Mouse (Mus musculus): ENCODE data around the gene Lamtor4. TPM values are rescaled to one million over a fixed set of nuclear protein-coding genes. Genes with fewer than 3 reads are reported as not detected.

Lamtor4 gene
- polyA plus RNA-seq, 1 experiment: 24.3 TPM

DNA sequence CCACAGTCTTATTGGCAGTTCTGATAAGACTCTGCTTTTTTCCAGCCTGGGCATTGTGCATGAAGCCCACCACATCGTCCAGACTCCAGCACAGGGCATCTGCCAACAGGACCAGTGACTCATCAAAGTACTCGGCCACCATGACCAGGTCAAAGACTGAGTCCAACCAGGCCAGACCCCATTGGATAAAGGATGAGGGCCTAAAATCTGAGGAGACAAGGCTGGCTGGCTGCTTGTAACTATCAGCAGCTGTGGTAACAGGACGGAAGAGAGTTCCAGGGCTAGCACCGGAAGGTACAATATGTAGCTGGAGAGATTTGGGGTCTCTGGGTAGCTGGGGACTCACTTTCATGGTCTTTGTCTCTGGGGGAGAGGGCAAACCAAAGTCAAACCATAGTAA lies 10.4 kb downstream of the Lamtor4 start:
- H3K36me3 ChIP-seq (ENCODE audit: control insufficient read depth, insufficient read depth, low read length, poor library complexity, severe bottlenecking): peaks cover 3% of the 10 kb centered on the region; the same call in 1 of the 2 replicates

GRCm38 (mm10) chr5:138267114-138267513 lies 11.8 kb downstream of the Lamtor4 start:
- Histone ChIP-seq H3K4me1 (ENCODE audit: control insufficient read depth, insufficient read depth, low read length) (no peaks in the 10 kb centered on the region), H3K9ac (ENCODE audit: low read depth, poor library complexity, severe bottlenecking) (no peak overlapping the region), H3K27me3 (ENCODE audit: control insufficient read depth, insufficient read depth, low read length, poor library complexity, severe bottlenecking) (no peaks in the 10 kb centered on the region), H3K4me3 (ENCODE audit: low read depth, low read length) (no peak overlapping the region), H3K9me3 (replicated peaks; ENCODE audit: control insufficient read depth, insufficient read depth, low read length, poor library complexity, severe bottlenecking) (no peaks in the 10 kb centered on the region), H3K27ac (ENCODE audit: insufficient read depth, low read length) (no peak overlapping the region), H3K36me3 (ENCODE audit: control insufficient read depth, insufficient read depth, low read length, poor library complexity, severe bottlenecking) (no peaks in the 10 kb centered on the region)
- TF ChIP-seq EP300 (IDR thresholded peaks at IDR 0.05; ENCODE audit: insufficient read depth, low read depth, low read length) (no peak), POLR2A (IDR thresholded peaks at IDR 0.05; ENCODE audit: insufficient read depth, low read length) (no peak), CTCF (IDR thresholded peaks at IDR 0.05; ENCODE audit: low read depth, low read length) (no peak)

More for the DNA sequence above, 10.4 kb downstream of the Lamtor4 start:
- Histone ChIP-seq H3K27ac (ENCODE audit: insufficient read depth, low read length) (no peak overlapping the region), H3K9ac (ENCODE audit: low read depth, poor library complexity, severe bottlenecking) (no peak overlapping the region), H3K27me3 (ENCODE audit: control insufficient read depth, insufficient read depth, low read length, poor library complexity, severe bottlenecking) (no peaks in the 10 kb centered on the region), H3K4me3 (ENCODE audit: low read depth, low read length) (no peak overlapping the region), H3K9me3 (replicated peaks; ENCODE audit: control insufficient read depth, insufficient read depth, low read length, poor library complexity, severe bottlenecking) (no peaks in the 10 kb centered on the region), H3K4me1 (ENCODE audit: control insufficient read depth, insufficient read depth, low read length) (no peaks in the 10 kb centered on the region)
- TF ChIP-seq EP300 (IDR thresholded peaks at IDR 0.05; ENCODE audit: insufficient read depth, low read depth, low read length) (no peak), POLR2A (IDR thresholded peaks at IDR 0.05; ENCODE audit: insufficient read depth, low read length) (no peak), CTCF (IDR thresholded peaks at IDR 0.05; ENCODE audit: low read depth, low read length) (no peak)

GRCm38 (mm10) chr5:138268980-138269379 lies 13.7 kb downstream of the Lamtor4 start:
- Histone ChIP-seq H3K4me3 (ENCODE audit: low read depth, low read length) (no peak overlapping the region), H3K27me3 (ENCODE audit: control insufficient read depth, insufficient read depth, low read length, poor library complexity, severe bottlenecking) (no peaks in the 10 kb centered on the region), H3K9me3 (replicated peaks; ENCODE audit: control insufficient read depth, insufficient read depth, low read length, poor library complexity, severe bottlenecking) (no peaks in the 10 kb centered on the region), H3K27ac (ENCODE audit: insufficient read depth, low read length) (no peak overlapping the region), H3K9ac (ENCODE audit: low read depth, poor library complexity, severe bottlenecking) (no peak overlapping the region), H3K4me1 (ENCODE audit: control insufficient read depth, insufficient read depth, low read length) (no peaks in the 10 kb centered on the region), H3K36me3 (ENCODE audit: control insufficient read depth, insufficient read depth, low read length, poor library complexity, severe bottlenecking) (no peaks in the 10 kb centered on the region)
- TF ChIP-seq POLR2A (IDR thresholded peaks at IDR 0.05; ENCODE audit: insufficient read depth, low read length) (no peak), EP300 (IDR thresholded peaks at IDR 0.05; ENCODE audit: insufficient read depth, low read depth, low read length) (no peak), CTCF (IDR thresholded peaks at IDR 0.05; ENCODE audit: low read depth, low read length) (no peak)

- no peak for TF ChIP-seq POLR2A (IDR thresholded peaks at IDR 0.05; ENCODE audit: insufficient read depth, low read length)
- no peak for TF ChIP-seq CTCF (IDR thresholded peaks at IDR 0.05; ENCODE audit: low read depth, low read length)
- no peak for TF ChIP-seq EP300 (IDR thresholded peaks at IDR 0.05; ENCODE audit: insufficient read depth, low read depth, low read length)
- H3K4me3 ChIP-seq (ENCODE audit: low read depth, low read length): no peak overlapping the region
- H3K4me1 ChIP-seq (ENCODE audit: control insufficient read depth, insufficient read depth, low read length): no peaks in the 10 kb centered on the region
Observed at GRCm38 (mm10) chr5:138271232-138271631, 15.9 kb downstream of the Lamtor4 start.

DNA sequence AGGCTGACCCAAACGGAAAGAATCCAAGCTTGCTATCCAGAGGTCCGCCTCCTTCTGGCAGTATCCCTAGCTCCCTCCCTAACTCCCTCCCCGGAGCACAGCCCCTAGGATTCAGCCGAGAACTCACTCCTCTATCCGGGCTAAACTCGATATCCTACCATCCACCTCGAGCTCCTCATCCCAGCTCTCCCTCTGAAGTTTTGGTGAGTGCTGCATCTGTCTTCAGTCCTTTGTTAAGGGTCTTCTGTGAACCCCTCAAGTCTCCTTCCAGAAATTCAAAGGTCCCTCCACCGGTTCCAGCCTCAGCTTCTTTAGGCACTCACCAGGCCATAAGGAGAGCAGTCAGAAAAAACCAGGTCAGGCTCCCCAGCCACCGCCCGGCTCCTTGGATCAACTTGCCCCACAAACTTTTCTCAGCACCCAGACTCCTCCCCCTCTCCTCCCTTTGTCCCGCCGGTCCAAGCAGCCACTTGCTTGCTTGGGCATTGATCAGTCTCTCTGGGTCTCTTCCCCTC lies 17.2 kb downstream of the Lamtor4 start, which contains the start of gene Gal3st4:
Gal3st4 (minus strand) TSS at position 432 of the 515 bp plus-strand sequence.
- no peak within 1 kb of the TSS for H3K27ac ChIP-seq (ENCODE audit: insufficient read depth, low read length)
- no peaks in the 10 kb centered on the region for H3K9me3 ChIP-seq (replicated peaks; ENCODE audit: control insufficient read depth, insufficient read depth, low read length, poor library complexity, severe bottlenecking)
- H3K4me3 ChIP-seq (ENCODE audit: low read depth, low read length): peak within 1 kb of the TSS; percentile 11
- H3K9ac ChIP-seq (ENCODE audit: low read depth, poor library complexity, severe bottlenecking): peak within 1 kb of the TSS; percentile 32
- no peaks in the 10 kb centered on the region for H3K36me3 ChIP-seq (ENCODE audit: control insufficient read depth, insufficient read depth, low read length, poor library complexity, severe bottlenecking)
- no peaks in the 10 kb centered on the region for H3K27me3 ChIP-seq (ENCODE audit: control insufficient read depth, insufficient read depth, low read length, poor library complexity, severe bottlenecking)
- no peak for TF ChIP-seq CTCF (IDR thresholded peaks at IDR 0.05; ENCODE audit: low read depth, low read length)
- no peak for TF ChIP-seq EP300 (IDR thresholded peaks at IDR 0.05; ENCODE audit: insufficient read depth, low read depth, low read length)
- TF ChIP-seq POLR2A (IDR thresholded peaks at IDR 0.05; ENCODE audit: insufficient read depth, low read length): no peak
- no peaks in the 10 kb centered on the region for H3K4me1 ChIP-seq (ENCODE audit: control insufficient read depth, insufficient read depth, low read length)

More at GRCm38 (mm10) chr5:138271232-138271631, 15.9 kb downstream of the Lamtor4 start:
- Histone ChIP-seq H3K27me3 (ENCODE audit: control insufficient read depth, insufficient read depth, low read length, poor library complexity, severe bottlenecking) (no peaks in the 10 kb centered on the region), H3K27ac (ENCODE audit: insufficient read depth, low read length) (no peak overlapping the region), H3K9me3 (replicated peaks; ENCODE audit: control insufficient read depth, insufficient read depth, low read length, poor library complexity, severe bottlenecking) (no peaks in the 10 kb centered on the region), H3K36me3 (ENCODE audit: control insufficient read depth, insufficient read depth, low read length, poor library complexity, severe bottlenecking) (no peaks in the 10 kb centered on the region), H3K9ac (ENCODE audit: low read depth, poor library complexity, severe bottlenecking) (no peak overlapping the region)

- no peaks in the 10 kb centered on the region for H3K9me3 ChIP-seq (replicated peaks; ENCODE audit: control insufficient read depth, insufficient read depth, low read length, poor library complexity, severe bottlenecking)
Observed at GRCm38 (mm10) chr5:138274186-138274585, 18.9 kb downstream of the Lamtor4 start.

More at GRCm38 (mm10) chr5:138274186-138274585, 18.9 kb downstream of the Lamtor4 start:
- H3K4me3 ChIP-seq (ENCODE audit: low read depth, low read length): no peak overlapping the region
- no peaks in the 10 kb centered on the region for H3K27me3 ChIP-seq (ENCODE audit: control insufficient read depth, insufficient read depth, low read length, poor library complexity, severe bottlenecking)
- no peaks in the 10 kb centered on the region for H3K4me1 ChIP-seq (ENCODE audit: control insufficient read depth, insufficient read depth, low read length)
- H3K36me3 ChIP-seq (ENCODE audit: control insufficient read depth, insufficient read depth, low read length, poor library complexity, severe bottlenecking): no peaks in the 10 kb centered on the region
- TF ChIP-seq CTCF (IDR thresholded peaks at IDR 0.05; ENCODE audit: low read depth, low read length): no peak
- no peak overlapping the region for H3K9ac ChIP-seq (ENCODE audit: low read depth, poor library complexity, severe bottlenecking)
- no peak overlapping the region for H3K27ac ChIP-seq (ENCODE audit: insufficient read depth, low read length)

Measured in ES-Bruce4 (cell line).